Mouse (Mus musculus) thymus, postnatal 0 days (tissue): ENCODE results near the gene Rnf11. TPM values are rescaled to one million over a fixed set of nuclear protein-coding genes. Genes with fewer than 3 reads are reported as not detected.
"Not testable (repeated sequence)": the region's sequence is repeated elsewhere in the genome, so short reads cannot be mapped to it uniquely, and the experiment has no call there.

Source experiments
- DNase-seq: peaks from one replicate; pipeline ENCODE4 v3.0.0-alpha.2; 2015; ENCODE audit warnings: low spot score
- polyA plus RNA-seq: library from polyadenylated mRNA; unstranded; fragments of >200 nt; fragmentation: Nextera tagmentation; extraction: Ambion mirVana; gene quantifications from 2 replicates; pipeline ENCODE4 v1.2.1, GENCODE M21; 2015

The Rnf11 gene
- polyA plus RNA-seq, 1 experiment from 2014 or later: 26.5 TPM

DNA sequence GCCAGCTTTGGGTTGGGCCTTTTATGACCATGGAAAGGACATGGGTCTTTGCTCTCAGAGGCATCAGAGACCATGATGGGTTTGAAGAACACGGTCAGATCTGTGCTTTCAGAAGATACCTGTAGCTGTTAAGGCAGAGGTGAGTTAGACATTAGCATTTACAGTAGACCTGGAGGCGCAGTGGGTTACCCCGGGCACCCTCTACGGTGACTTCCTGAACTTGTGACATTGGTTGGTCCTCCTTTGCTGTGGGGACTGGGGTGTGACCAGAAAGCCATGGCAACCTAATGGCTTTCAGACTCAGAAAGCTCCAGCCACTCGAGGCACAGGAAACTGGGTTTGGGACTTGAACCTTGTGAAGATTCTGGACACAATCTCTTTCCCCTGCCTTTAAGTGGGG is 72.3 kb downstream of the Rnf11 start:
- no peak for DNase-seq

DNA sequence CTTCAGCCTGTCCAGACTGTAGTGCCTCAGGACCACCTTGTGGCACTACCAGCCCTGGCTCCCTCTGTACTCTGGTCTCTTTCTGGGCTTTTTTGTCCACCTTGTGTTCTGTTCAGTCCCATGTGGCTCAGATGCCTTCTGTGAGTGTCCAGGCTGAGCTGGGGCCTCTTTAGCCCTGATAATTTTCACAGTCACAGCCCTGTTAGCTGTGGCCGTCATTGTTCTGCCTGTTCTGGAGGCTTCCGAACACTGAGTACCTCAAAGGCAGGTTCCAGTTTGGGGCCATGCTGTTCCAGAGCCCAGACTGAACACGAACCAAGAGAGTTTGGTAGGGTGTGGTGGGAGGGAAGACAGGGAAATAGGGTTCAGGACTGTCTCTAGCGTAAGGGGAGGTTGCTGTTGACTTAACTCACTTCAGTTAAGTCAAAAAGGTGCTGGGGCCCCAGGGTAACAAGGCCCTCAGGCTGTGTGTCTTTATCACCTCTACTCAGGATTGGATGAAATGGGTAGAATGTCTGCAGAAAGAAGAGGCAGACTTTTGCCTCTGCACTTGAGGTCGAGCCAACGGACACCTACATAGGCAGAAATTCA is 73.1 kb downstream of the Rnf11 start:
- DNase-seq: no peak

DNA sequence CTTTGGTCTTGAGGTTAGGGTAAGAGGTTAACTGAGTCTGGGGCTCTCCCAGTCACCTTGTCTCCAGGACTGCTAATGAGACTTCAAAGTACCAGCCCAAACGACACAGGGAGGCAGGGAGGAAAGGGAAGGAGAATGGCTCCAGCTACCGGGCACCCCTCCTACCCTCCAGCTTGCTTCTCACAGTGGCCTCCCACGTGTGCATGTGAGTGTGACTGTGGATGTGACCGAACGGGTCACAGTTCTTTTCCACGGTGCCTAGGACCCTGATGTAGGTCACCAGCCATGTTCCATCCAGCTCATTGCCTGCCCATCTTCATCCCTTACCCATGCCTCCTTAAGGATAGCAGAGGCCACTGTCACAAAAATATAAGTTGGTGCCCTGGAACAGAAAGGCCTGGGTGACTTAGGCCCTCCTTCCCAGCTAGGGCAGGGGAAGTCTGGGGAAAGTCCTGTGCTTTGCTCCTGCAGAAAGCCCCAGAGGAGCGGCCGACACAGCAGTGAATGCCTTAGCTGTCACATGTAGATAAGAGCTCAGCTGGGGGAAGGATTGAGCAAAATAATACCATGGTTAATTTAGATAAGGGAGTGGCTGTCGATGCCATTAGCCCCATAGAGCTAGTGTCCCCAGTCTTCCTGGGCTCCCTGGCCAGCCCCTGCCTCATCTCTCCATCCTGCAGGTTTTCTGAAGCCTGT is 73.7 kb downstream of the Rnf11 start:
- DNase-seq: no peak

DNA sequence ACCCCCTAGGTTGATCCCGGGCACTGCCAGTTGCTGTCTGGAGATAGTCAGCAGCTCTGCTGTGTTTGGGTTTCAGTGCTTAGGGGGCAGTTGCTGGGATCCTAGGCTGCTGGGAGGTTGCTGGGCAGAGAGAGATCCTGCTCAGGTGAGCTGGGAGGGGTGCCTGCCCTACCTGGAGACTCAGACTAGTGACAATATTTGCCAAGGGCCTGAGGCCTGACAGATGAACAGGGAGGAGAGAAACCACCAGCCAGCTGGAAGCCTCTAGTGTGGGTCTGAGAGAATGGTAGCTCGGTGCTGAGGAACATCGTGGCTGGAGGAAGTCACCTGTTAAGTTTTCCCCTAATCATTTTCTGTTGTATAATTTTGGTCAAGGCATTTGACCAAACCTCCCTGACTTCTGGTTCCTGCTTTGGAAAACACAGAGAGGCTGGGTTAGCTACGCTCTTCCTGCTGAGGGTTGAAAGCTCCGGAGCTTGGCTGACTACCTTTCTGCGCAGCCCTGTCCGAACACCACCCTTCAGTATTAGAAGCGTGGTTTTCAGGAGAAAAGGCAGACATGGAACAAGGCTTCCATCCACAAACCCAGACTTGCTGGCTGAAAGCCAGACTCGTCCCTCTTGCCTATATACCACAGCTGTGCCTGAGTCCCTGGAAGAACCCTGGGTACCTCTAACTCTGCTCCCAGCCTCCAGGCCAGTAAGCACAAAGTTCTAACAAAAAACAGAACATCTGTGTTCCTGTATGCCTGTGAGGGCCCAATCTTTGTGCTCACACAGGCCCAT is 76.6 kb downstream of the Rnf11 start:
- no peak for DNase-seq

DNA sequence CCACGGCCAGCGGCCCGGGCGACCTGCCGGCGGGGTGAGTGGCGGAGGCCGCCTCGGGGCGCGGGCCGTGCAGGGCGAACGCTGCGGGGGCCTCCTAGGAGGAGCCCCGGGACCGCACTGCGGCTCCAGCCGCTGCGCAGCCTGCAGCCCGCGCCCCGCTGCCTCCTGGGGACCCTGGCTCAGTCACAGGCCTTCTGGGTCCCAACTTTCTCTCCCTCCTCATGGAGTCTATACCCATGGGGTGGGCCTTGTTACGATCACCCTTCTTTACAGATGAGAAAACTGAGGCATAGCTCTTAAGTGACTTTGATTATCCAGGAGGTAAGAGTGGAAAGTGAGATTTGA is 77.4 kb downstream of the Rnf11 start:
- DNase-seq: no peak

DNA sequence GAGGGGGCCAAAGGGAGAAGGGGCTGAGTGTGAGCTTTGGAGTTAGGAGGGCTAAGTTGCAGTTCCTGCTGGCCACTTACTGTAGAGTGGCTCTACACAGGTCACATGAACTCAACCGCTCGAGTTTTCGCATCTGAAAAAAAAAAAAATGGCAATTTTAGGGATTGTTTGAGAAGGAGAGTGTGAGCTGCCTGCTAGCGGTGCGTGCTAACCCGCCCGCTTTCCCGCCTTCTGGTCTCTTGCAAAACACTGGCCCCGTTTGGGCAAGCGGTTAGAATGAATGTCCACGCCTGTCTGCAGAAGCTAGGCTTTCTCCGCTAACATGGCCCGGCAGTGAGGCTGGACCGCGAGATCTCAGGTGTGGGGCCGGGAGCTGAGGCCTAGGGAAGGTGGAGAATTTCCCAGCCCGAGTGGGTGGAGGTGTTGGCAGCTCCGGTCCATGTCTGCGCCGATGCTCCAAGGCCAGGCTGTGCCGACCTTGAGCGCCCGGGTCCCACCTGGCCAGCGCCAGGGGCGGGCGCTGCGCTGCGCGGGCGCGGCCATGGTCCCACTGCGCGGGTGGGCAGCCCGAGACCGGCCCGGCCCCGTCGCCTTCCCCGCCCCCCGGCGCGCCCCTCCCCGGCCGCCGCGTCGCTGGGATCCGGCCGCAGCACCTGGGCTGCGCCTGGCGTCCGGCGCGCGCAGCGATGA is 77.9 kb downstream of the Rnf11 start, which contains the start of gene Ttc39a:
Gene Ttc39a, plus strand, starts transcription at position 138 of the 690 bp plus-strand sequence.
- DNase-seq: no peak

DNA sequence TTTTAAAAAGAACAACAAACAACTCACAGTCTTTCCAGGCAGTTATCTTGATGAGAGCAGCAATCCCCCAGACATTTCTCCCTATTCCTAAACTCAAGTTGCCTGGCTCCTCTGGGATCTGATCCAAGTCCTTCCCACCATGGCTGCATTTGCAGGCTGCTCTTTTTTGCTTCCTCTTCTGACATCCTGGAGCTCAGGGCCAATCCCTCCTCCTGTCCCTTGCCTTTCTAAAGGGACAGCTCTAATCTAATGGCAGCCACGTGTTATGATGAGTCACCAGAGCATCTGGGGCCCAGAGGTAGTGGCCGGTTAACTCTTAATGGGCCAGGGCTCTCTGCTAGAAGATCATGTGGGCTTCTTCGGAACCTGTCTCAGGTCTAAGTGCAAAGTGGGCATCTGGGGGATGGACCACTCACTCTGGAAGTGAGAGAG is 78.5 kb downstream of the Rnf11 start:
- no peak for DNase-seq

DNA sequence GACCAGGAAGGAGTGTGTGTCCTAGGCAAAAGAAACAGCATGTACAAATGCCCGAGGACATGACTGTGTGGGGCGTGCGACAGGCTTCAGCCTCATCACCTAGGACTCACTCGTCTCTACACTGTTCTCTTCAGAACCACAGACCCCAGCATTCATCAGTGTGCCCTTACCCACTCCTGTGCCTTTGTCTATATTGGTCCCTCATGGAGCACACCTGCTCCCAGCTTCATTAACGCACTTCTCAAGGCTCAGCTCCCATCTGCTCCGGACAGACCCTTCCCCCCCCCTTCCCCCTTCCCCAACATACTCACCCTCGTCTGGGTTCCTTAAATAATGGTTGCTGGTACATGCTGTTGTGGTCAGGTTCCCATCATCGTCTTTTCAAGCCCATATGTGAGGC is 79.1 kb downstream of the Rnf11 start:
- DNase-seq: no peak

DNA sequence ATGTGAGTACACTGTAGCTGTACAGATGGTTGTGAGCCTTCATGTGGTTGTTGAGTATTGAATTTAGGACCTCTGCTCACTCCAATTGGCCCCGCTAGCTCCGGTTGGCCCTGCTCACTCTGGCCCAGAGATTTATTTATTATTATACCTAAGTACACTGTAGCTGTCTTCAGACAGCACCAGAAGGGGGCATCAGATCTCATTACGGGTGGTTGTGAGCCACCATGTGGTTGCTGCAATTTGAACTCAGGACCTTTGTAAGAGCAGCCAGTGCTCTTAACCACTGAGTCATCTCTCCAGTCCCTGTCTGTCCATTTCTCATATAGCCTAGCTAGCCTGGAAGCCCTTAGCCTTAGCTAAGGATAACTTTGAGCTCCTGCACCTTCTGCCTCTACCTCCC is 79.6 kb downstream of the Rnf11 start:
- not testable (repeated sequence) for DNase-seq

DNA sequence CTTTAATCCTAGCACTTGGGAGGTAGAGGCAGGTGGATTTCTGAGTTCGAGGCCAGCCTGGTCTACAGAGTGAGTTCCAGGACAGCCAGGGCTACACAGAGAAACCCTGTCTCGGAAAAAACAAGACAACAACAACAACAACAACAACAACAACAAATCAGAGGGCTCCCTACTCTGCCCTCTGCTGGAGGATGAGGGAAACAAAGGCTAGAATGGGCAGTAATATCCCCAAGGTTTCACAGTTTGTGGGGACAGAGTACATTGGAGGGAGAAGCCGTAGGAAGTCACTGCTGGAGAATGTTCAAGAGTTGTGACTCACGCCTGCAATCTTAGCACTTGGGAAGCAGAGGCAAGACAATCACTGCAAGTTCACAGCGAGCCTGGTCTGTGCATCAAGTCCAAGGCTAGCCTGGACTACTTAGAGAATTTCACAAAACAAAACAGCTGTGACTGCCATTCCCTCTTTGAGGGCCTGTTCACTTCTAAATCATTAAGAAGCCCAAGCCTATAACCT is 83.3 kb downstream of the Rnf11 start:
- no peak for DNase-seq

Other genes starting within 250 kb of the Rnf11 start
- gene Eps15, start 204.5 kb downstream of the Rnf11 start, polyA plus RNA-seq: 49.2 and 53.7 TPM in 2 replicates
- 4.2 and 4.3 TPM in 2 replicates for gene Ttc39a, start 78.1 kb downstream of the Rnf11 start, polyA plus RNA-seq
- gene 4930522H14Rik, start 46.6 kb upstream of the Rnf11 start, polyA plus RNA-seq: not detected in 2 replicates
- gene Cdkn2c, start 182.5 kb upstream of the Rnf11 start, polyA plus RNA-seq: 20.8 and 27.1 TPM in 2 replicates
- gene Faf1, start 191.9 kb upstream of the Rnf11 start, polyA plus RNA-seq: 25.4 and 28.2 TPM in 2 replicates